Mouse (Mus musculus) T-helper 2 cell (primary cell): ENCODE data around the gene Upk3b.

ENCODE experiments used
- in situ Hi-C: fragments of 300-600 bp; cut with MboI, MseI; formaldehyde crosslinking; loops from one replicate; pipeline ENCODE4 v1.15.1; 2025; ENCODE audit warnings: high pct_unique_total_duplicates

Gene Upk3b

DNA sequence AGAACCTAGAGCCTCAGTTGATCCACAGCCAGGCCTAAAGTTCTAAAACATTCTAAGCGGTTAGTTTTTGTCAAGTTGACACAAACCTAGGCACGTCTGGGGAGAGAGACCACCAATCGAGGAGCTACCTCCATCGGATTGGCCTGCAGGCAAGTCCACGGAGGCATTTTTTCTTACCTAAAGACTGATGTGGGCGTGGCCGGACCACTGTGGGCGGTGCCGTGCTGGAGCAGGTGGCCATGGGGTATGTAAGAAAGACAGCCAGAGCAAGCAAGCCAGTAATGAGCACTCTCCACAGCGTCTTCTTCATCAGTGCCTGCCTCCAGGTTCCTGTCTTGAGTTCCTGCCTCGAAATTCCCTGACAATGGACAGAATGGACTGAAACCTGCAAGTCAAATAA is 35.2 kb downstream of the Upk3b start:
- in situ Hi-C loops, result no loop called here

DNA sequence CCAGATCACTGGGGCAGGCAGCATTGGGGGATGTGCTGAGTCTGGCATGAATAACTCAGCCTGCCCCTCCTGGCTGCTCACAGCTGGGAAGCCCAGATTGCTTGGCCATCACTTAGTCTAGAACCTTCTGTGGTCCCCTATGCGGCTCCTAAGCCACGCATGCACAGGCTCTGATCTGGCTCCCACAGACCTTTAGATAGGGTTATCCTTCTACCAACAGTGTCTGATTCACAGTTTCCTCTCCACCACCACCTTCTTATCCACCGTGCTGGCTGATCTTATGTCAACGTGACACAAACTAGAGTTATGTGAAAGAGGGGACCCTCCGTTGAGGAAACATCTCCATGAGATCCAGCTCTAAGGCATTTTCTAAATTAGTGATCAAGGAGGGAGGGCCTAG is 36.8 kb downstream of the Upk3b start:
- in situ Hi-C loops, result no loop called here

DNA sequence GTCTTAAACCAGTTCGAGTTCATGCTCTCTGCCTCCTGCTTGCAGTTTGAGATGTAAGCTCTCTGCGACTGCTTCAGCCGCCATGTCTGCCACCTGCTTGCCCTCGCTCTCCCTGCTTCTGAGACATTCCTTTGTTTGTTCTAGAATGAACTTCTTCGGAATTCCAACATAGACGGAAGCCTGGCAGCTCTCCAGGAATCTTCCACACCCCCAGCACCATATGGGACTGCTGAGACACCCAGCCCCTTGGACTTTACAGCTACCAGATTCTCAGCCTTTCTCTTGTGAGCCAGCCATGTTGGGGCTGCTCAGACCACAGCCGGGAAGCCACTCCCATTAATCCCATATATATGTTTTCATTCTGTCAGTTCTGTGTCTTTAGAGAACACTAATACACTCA is 38.0 kb downstream of the Upk3b start:
- in situ Hi-C loops, result no loop called here

DNA sequence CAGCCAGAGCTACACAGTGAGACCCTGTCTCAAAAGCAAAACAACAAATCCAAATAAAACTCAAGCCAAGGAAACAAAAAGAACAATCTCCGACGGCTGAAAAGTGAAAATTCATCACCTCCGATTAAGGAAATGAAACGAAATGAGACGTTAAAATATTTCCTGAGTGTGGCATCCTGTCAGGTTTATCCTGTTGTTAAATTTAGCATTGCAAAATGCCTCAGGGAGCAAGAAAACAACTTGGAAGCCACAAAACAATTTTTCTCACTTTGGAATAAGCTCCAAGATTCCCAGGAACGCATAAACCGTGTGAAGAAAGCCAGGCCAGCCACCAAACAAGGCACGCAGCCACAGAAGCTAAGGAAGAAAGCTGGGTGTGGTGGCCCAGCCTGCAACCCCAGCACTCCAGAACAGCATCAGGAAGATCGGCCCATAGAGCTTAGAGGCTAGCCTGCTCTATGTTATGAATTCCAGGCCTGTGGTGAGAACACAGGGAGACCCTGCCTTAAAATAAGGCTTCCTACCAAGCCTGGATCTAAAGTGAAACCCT is 38.8 kb downstream of the Upk3b start:
- in situ Hi-C loops, result no loop called here

DNA sequence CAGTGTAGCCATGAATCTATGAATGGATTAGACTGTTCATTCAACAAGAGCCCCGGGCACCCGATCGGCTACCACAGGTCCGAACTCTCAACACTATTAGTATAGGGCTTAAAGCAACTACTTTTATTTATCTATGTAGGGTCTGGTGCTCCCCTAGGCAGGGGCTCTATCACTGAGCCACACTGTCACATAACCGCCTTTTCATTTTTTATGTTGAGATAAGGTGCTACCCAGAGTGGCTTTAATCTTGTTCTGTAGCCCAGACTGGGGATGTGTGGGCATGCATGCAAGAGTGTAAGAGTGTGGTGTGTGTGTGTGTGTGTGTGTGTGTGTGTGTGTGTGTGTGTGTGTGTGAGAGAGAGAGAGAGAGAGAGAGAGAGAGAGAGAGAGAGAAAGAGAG is 39.8 kb downstream of the Upk3b start:
- in situ Hi-C loops, result no loop called here

DNA sequence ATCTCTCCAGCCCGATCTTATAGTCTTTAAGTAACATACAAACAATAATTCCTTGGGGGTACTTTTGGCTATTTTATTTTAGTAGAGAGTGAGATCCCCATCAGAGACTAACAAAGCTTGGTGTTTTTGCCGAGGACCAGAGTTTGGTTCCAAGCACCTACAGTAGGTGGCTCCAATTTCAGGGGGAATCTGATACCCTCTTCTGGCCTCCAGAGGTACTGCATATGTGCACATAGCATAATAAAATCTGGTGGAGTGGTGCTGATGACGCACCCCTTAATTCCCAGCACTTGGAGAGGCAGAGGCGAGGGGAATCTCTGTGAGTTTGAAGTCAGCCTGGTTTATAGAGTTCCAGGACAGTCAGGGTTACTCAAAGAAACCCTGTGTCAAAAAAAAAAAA is 44.0 kb downstream of the Upk3b start:
- in situ Hi-C loops, result no loop called here

DNA sequence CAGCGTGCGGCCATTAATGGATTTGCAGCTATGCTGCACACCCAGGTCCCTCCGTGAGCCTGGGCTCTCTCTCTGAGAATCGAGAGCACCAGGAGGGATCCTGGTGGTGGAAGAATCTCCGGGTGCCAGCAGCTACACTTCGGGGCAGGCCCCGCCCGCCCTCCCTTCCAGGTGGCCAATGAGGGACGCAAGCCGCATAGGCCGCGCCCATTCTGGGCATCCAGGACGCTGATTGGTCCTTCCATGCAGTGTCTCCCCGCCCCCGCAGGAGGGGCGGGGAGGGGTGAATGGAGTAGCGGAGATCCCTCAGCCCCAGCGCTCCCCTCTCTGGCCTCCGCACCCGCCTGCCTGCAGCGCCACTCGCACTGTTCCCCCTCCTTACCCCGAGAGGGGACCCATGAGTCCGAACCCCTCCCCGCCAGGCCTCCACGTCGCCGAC is 45.4 kb downstream of the Upk3b start, which contains the start of gene Rasa4:
Rasa4 (plus strand) TSS at position 248 of the 439 bp plus-strand sequence.
- in situ Hi-C loops, result no loop called here

DNA sequence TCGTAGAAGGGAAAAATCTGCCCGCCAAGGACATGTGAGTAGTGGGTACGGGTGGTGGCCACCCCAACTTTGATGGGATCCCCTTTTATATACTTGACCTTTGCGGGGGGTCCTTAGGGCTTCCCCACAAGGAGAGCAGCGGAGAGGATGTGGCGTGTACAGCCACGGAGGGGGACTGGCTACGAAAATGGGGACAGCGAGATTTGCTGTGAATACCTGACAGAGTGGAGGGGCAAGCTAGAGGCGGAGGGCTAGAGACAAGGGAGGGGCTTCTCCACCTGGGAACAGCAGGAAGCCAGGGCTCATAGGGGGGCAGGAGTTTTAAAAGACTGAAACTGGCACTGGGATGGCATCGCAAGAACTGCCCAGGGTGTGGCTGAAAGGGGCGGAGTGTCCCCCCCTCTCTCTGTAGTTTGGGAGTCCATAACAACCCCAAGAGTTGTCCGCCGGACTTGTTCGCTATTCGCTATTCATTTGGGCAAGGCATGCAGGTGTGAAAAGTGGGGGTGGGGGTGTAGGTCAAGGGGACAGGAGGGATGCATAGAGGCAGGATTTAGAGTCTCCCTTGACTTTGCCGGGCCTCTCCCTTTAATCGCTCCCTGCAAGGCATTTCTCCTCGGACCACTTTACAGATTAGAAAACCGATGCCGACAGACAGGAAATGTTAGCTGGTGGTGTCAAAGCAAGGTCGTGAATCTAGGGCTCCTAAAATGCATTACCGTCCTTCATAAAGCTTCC is 46.0 kb downstream of the Upk3b start:
- in situ Hi-C loops, result no loop called here

DNA sequence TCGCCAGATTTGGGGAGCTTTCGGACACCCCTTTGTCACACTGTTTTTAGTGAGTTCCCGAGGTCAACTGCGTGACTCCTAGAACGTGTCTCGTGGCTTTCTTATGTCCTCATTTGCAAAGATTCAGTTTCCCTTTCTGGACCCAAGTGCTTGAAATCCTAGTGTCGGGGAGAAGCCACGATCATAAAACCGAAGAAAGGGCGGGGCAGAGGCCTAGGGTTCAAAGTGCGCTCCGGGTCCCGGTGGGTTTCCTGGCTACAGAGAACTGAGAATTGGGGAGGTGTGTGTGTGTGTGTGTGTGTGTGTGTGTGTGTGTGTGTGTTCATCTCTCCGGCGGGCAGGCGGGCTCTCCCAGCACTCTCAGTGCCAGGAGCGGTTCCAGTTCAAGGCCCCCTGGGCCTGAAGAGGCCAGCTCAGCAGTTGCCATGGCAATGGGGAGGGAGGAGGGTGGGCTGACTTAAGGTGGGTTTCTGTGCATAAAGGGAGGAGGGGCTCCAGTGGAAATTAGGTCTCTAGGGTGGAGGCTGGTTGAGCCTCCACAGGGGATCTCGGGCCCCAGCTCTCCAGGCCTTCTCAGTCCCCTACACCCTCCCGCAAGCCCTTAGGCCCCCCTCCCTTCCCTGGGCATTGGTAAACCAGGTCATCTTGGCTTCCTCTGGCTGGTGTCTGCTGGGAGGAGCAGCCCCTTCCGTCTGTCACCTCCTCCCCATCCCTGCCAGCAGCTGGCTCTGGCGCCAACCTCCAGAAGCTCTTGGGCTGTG is 46.8 kb downstream of the Upk3b start:
- in situ Hi-C loops, result no loop called here

DNA sequence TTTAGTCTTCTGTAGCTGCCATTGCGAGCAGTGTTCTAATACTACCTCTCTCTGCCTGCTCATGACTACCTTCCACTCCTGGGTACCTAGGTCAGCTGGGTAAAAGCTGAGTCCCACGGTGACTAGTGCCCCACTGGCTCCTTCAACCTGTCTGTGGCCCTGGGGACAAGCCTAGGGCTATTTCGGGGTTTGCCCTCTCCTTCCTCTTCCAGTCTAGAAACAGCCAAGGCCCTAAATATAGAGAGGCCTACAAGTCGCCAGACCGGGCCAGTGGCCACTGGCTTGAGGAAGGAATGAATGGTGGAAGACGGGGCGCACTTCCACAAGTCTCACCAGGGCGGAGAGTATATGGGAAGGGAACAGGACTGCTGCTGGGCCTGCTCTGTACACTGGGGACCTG is 48.0 kb downstream of the Upk3b start:
- in situ Hi-C loops, result no loop called here

DNA sequence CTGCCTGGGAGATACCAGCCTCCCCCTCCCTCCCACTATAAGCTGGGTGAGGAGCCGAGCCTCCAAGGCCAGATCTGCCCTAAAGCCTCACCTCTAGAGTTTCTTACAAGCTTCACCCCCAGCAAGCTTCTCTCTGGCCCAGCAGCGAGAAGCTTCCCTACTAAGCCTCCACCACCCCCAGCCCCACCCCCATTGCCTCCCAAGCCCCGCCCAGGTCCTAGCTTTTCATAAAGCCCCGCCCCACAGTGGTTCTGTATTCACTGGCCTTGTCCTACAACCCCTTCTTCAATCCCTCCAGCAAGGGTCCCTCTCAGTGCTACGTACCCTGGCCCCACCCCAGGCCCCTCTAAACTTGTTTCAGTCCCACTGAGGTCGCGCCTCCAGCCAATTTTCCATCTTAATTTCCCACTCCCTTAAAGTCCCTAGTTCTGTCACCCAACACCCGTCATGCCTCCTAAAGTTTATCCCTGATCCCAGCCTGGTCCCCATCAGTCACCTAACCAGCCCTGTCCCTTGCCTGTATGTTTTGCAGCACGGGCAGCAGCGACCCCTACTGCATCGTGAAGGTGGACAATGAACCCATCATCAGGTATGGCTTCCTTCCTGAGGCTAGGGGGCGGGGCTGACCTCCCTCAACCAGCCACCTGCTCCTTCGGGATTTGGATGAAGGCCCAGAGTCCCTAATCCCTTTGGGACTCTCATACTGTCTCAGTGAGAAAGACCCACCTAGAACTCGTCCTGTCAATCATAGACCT is 50.7 kb downstream of the Upk3b start:
- in situ Hi-C loops, result no loop called here

DNA sequence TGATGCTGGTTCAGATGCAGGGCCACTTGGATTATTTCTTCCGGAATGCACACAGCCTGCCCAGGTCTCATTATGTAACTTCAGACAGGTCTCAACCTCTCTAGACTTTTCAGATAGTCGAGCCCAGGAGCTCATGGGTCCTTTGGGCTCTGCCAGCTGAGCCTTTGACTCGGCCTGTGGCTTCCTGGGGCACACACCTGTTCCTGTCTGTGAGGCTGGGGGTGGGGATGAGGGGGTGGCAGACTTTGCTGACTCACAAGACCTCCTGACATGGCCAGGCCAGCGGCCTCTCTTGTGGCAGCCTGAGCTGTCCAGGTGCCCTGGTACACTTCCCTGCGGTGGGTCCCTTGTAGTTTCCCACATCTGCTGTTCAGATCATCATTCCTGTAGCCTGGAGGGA is 53.6 kb downstream of the Upk3b start:
- in situ Hi-C loops, result no loop called here

DNA sequence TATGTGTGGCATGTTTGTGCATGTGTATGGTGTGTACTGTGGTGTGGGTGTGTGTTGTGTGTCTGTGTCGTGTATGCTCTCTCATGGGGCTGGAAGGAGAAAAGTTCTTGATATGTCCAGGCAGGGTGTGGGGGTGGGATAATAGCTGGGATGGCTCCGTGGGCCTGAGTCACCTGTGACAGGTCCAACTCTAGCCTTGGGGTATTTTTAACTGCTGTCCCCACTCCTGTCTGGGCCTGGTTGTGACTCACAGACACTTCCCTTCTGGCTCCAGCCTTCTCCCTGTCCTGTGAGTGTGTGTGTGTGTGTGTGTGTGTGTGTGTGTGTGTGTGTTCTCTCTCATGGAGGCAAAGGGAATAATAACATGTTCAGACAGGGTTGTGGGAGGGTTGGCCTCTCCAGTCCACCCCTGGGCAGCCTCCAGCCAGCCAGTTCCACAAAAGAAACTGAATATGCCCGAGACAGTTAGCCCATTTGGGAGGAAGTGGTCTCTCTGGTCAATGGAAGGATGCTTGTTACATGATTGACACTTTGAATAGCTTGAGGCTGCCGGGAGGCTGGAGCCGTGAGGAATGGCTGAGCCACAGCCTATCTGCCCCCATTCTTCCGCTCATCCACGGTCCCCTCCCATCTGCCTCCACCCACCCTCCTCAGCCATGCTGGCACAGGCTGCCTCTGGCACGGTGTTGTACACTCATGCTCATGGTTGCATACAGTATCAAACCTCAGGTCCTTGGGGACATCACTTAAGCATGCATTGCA is 56.1 kb downstream of the Upk3b start:
- in situ Hi-C loops, result no loop called here

DNA sequence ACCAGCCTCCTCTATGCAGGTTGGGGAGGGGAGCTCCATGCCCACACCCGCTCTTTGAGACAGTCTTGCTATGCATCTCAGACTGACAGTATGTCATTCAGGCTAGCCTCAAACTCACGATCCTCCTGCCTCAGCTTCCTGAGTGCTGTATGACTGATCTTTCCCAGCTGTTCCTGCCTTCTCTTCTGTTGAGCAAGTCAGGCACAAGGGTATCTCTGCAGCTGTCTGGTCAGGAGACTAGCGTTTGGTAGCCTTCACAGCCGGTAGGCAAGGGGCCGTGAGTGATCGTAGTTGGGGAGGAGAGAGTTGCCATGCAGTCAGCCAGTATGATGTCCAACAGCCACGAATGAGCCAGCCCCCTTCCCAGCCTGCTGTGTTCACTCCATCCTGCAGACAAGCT is 56.8 kb downstream of the Upk3b start:
- in situ Hi-C loops, result no loop called here
